Mouse (Mus musculus) intestine, postnatal 0 days (tissue): Measurements from ENCODE around the gene Gm10800. TPM values are rescaled to one million over a fixed set of nuclear protein-coding genes. Genes with fewer than 3 reads are reported as not detected.
"Not testable (repeated sequence)": the region's sequence is repeated elsewhere in the genome, so short reads cannot be mapped to it uniquely, and the experiment has no call there.

Experiments
- ATAC-seq: fragments of 200-750 bp; cut with Nextera tagmentation; 2 replicates; pipeline ENCODE4 v1.8.0; 2017; ENCODE audit warnings: mild to moderate bottlenecking, moderate TSS enrichment, moderate library complexity
- H3K27ac ChIP-seq: fragments of 300-500 bp; sonication (generic); 2 replicates; pipeline ENCODE4 v1.5.1; 2014; ENCODE audit warnings: mild to moderate bottlenecking, low read depth, low read length, moderate library complexity
- H3K27me3 ChIP-seq: fragments of 300-500 bp; sonication (generic); replicated peaks from 2 replicates; pipeline ENCODE4 v1.6.1; 2014; ENCODE audit warnings: low read length, mixed read lengths; ENCODE audit not compliant: control insufficient read depth, insufficient read depth
- H3K36me3 ChIP-seq: fragments of 300-500 bp; sonication (generic); 2 replicates; pipeline ENCODE4 v1.6.1; 2014; ENCODE audit warnings: mild to moderate bottlenecking, moderate library complexity; ENCODE audit not compliant: control insufficient read depth, insufficient read depth
- H3K4me1 ChIP-seq: fragments of 300-500 bp; sonication (generic); replicated peaks from 2 replicates; pipeline ENCODE4 v1.6.1; 2014; ENCODE audit warnings: antibody characterized with exemption, low read length, mixed read lengths; ENCODE audit not compliant: control insufficient read depth, insufficient read depth
- H3K4me2 ChIP-seq: fragments of 300-500 bp; sonication (generic); replicated peaks from 2 replicates; pipeline ENCODE4 v1.6.1; 2014; ENCODE audit warnings: low read depth, mild to moderate bottlenecking, moderate library complexity
- H3K4me3 ChIP-seq: fragments of 300-500 bp; sonication (generic); 2 replicates; pipeline ENCODE4 v1.5.1; 2014; ENCODE audit warnings: low read depth, low read length
- H3K9ac ChIP-seq: fragments of 300-500 bp; sonication (generic); 2 replicates; pipeline ENCODE4 v1.6.1; 2014; ENCODE audit warnings: mild to moderate bottlenecking, low read depth, low read length
- H3K9me3 ChIP-seq: fragments of 300-500 bp; sonication (generic); 2 replicates; pipeline ENCODE4 v1.6.1; 2016; ENCODE audit warnings: mixed run types; ENCODE audit not compliant: control insufficient read depth
- CTCF ChIP-seq: sonication (generic); IDR thresholded peaks from 2 replicates; pipeline ENCODE4 v1.5.1; 2016; ENCODE audit warnings: low read depth, mild to moderate bottlenecking, control low read depth, antibody characterized with exemption, moderate library complexity
- WGBS: fragments of 180-500 bp; shearing (Covaris S2); extraction: QIAGEN DNeasy Blood & Tissue Kit; methylation state at CpG from one replicate; pipeline ENCODE4 v1.1.7; 2014; 5-methylcytosine and 5-hydroxymethylcytosine counted together
- polyA plus RNA-seq: library from polyadenylated mRNA; unstranded; fragments of >200 nt; fragmentation: Nextera tagmentation; extraction: Ambion mirVana; gene quantifications from 2 replicates; pipeline ENCODE4 v1.2.1, GENCODE M21; 2015

Gene Gm10800
- 0.33 and 2.4 TPM in 2 replicates for polyA plus RNA-seq

- not testable (repeated sequence) for ATAC-seq, H3K36me3 ChIP-seq, H3K27ac ChIP-seq, H3K4me1 ChIP-seq, H3K4me2 ChIP-seq, H3K27me3 ChIP-seq, H3K9ac ChIP-seq, H3K9me3 ChIP-seq, H3K4me3 ChIP-seq
- WGBS, result 87% methylated on average over 4 of the region's 4 CpGs
Measured at GRCm38 (mm10) chr2:98667201-98667600, at the start of gene Gm10800. Gm10800 (minus strand) TSS chr2:98667301.

- Histone ChIP-seq H3K4me1 (no peaks in the 10 kb centered on the region), H3K9ac (no peak overlapping the region), H3K27me3 (no peaks in the 10 kb centered on the region), H3K27ac (no peak overlapping the region), H3K4me3 (no peak overlapping the region), H3K9me3 (no peaks in the 10 kb centered on the region), H3K36me3 (no peaks in the 10 kb centered on the region), H3K4me2 (no peak overlapping the region)
- no peak for ATAC-seq
- WGBS, result 95% methylated on average over 1 of the region's 1 CpGs
- no peak for TF ChIP-seq CTCF
Measured at GRCm38 (mm10) chr2:98697533-98697932, 30.4 kb upstream of the Gm10800 start.

GRCm38 (mm10) chr2:98661937-98662336 lies 5.2 kb downstream of the Gm10800 start, which contains the start of gene Gm10801:
Gm10801 (plus strand) TSS chr2:98662237.
- WGBS, result 71% methylated on average over 4 of the region's 5 CpGs
- H3K9me3 ChIP-seq, H3K36me3 ChIP-seq, H3K4me3 ChIP-seq, H3K27ac ChIP-seq, ATAC-seq, H3K9ac ChIP-seq, H3K27me3 ChIP-seq, H3K4me1 ChIP-seq, H3K4me2 ChIP-seq: not testable (repeated sequence)

Other genes starting within 250 kb of the Gm10800 start
- gene Gm10801, start 5.1 kb downstream of the Gm10800 start, polyA plus RNA-seq, result not detected in 2 replicates